Mouse (Mus musculus) ovary, postnatal 14 days (tissue): Measurements from ENCODE around the gene Cartpt.
"Not testable (repeated sequence)": the region's sequence is repeated elsewhere in the genome, so short reads cannot be mapped to it uniquely, and the experiment has no call there.

Experiments
- DNase-seq: peaks from one replicate; pipeline ENCODE4 v3.0.0; 2022; ENCODE audit warnings: low spot score

Cartpt gene

GRCm38 (mm10) chr13:99900965-99901364 is at the start of gene Cartpt:
Gene Cartpt (minus strand): TSS chr13:99901091.
- no peak for DNase-seq

- no peak for DNase-seq
Measured at GRCm38 (mm10) chr13:99947417-99947816, 46.5 kb upstream of the Cartpt start.

GRCm38 (mm10) chr13:99943525-99943924 is 42.6 kb upstream of the Cartpt start:
- no peak for DNase-seq

DNA sequence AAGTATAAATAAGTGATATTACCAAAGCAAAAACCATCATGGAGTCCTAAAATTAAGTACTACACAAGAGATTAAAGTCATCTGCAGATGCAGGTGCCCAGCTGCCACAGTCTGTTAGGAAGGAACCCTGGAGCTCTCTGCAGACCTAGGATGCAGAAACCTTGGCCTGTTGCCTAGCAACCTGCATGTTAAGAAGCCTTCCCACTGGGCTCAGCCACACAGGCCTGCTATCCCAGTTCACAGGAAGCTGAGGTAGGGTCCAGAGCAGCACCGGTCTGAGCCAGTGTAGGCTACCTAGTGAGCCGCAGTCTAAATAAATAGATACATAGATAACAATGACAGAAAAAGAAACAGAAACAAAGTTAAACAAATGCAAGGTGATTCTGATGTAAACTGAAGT is 39.7 kb upstream of the Cartpt start:
- no peak for DNase-seq

GRCm38 (mm10) chr13:99939320-99939671 is 38.4 kb upstream of the Cartpt start:
- DNase-seq, result no peak

GRCm38 (mm10) chr13:99938606-99939319 is 37.9 kb upstream of the Cartpt start:
- DNase-seq, result no peak

DNA sequence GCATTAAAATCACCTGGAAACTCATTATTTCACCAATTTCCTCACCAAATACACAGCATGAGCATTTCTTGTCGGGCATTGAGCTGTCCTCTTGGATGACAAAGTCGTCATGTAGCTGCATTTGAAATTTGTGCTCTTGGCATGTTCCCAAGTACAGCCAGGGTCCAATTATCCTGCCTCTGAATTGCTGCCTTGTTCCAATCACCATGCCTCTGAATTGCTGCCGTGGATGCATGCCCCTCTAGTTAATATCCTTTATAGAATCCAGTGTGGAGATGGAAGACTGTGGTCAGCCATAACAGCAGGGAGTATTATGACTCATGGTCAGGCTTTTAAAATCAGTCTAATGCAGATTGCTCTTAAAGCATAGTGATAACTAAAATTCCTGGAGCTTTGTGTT is 36.9 kb upstream of the Cartpt start:
- no peak for DNase-seq

DNA sequence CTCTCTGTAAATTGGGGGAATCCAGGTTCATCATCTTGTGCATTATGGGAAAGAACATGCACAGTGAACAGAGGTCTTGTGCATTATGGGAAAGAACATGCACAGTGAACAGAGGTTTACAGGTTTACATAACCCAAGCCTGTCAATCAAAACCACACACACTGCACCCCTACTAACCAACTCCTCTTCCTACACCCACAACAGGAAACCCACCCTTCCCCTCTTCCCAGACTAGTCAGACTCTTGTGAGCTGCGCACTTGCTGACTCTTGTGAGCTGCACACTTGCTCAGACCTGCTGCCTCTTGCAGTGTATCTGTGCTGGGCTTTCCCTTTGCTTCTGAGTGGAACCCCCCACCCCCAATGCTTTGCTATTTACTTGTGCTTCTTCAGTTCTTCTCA is 31.5 kb upstream of the Cartpt start:
- no peak for DNase-seq

GRCm38 (mm10) chr13:99931502-99931901 is 30.6 kb upstream of the Cartpt start:
- no peak for DNase-seq

- no peak for DNase-seq
Measured at GRCm38 (mm10) chr13:99926249-99926648, 25.4 kb upstream of the Cartpt start.

DNA sequence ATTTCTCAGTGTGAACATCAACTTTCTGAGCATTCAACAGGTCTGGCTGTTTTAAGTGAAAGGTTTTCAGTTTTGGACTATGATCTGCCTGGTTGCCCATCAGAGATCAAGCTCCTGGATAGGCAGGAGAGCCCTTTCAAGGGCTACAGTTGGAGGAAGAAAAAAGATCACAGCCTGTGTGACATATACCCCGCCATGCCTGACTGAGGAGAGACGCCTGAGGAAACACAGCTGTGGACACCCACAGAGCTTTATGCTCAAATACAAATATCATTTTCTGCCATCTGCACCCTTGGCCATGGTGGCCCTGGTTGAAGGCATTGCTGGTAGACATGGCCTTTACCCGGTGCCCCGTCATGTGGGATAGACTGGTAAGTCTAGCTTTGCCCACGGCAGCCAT is 14.7 kb upstream of the Cartpt start:
- no peak for DNase-seq

DNA sequence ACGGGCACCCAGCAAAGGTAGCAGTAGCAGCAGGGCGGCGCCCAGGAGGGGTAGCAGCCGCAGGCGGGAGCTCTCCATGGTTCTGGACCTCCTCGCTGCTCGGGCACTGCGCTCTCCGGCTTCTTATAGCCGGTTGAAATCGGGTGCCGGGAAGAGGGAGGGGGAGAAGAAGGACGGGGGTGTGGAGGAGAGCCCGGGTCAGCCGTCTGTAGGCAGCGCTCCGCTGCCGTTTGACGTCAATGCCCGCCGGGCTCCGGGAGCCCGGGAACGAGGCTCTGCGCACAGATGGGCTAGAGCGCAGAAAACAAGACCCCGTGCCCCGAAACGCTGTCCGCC is 366 bp downstream of the Cartpt start:
- peak; percentile 61 for DNase-seq

DNA sequence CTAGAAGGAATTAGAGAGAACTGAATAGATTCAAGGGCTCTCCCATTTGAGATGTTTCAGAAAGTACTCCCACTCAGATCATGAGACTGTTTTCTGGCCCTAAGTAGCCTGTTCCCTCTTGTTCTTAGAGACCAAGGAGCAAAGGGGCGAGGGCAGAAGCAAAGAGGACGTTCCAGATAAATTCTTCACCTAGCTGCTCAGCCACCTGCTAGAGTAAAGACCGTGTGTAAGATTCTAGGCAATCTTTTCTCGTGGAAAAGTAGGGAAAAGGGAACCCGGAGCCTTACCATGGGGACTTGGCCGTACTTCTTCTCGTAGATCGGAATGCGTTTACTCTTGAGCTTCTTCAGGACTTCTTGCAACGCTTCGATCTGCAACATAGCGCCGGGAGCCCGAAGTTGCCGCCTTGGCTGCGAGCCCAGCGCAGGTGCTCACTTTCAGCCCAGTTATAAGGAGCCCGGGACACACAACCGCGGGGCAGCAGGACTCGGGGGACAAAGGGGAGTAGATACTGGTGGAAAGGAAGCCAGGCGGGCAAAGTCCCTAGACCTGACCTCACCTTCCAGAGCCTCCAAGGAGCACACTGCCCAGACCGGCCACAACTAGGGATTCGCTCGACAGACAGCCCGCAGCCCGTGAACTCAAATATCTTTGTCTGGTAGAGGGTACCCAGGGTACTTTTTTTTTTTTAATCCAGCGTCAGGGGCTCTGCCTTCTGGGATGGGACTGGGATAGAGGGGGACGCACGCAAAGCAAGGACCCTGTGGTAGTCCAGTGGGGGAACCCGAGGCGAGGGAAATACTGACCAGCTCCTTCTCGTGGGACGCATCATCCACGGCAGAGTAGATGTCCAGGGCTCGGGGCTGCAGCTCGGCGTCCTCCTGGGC is 978 bp downstream of the Cartpt start:
- DNase-seq, result no peak

- no peak for DNase-seq
Measured at GRCm38 (mm10) chr13:99898816-99899215, 2.1 kb downstream of the Cartpt start.

- DNase-seq, result no peak
Measured at GRCm38 (mm10) chr13:99885636-99886035, 15.3 kb downstream of the Cartpt start.

GRCm38 (mm10) chr13:99881774-99882173 is 19.1 kb downstream of the Cartpt start:
- not testable (repeated sequence) for DNase-seq

DNA sequence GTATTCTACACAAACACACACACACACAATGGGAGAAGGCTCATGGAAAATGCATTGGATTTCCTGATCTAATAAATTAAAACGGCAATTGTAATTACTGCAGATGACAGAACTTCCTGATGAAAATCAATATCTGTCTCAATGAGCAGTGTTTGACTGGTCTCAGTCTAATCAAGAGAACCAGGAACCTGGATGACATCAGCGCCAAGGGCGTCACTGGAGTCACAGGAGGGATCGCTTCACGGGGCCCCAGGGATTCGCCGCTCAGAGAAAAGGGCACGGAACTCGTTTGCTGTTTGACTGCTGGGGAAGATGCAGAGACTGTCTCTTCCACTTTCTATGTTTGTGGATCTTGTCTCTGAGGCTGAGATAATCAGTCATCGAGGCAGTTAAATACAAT is 21.2 kb downstream of the Cartpt start:
- no peak for DNase-seq

- DNase-seq, result no peak
Measured at GRCm38 (mm10) chr13:99872059-99872458, 28.8 kb downstream of the Cartpt start.

- no peak for DNase-seq
Measured at GRCm38 (mm10) chr13:99868438-99868837, 32.5 kb downstream of the Cartpt start.

DNA sequence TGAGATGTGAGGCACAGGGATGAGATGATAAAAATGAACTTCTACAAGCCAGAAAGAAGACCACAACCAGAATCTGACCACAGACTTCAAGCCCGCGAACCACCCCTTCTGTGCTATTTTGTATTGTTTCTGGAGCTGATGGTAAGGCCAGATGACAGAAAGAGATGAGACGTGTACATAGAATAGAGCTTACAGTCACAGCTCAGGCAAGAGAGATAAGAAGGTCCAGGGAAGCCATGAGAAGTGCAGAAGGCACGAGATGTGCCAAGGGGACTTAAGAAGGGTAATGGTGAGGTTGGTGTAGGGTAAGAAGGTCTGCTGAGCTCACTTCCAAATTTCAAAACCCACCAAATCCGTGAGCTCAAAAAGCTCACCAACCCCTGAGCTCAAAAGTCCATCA is 36.6 kb downstream of the Cartpt start:
- no peak for DNase-seq

DNA sequence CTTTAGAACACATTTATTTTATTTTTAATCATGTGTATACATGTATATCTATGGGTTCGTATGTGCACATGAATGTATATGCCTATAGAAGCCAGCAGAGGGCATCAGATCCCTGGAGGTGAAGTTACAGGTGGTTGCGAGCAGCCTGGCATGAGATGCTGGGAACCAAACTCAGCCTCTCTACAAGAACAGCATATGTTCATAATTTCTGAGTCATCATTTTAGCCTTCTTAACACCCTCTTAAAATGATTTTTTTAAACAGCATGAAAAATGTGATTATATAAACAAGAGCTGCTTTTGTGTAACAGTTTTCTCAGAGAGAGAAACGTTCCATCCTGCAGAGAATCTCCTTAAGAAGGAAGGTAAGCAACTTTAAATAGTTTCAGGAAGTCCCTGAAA is 40.2 kb downstream of the Cartpt start:
- no peak for DNase-seq

DNA sequence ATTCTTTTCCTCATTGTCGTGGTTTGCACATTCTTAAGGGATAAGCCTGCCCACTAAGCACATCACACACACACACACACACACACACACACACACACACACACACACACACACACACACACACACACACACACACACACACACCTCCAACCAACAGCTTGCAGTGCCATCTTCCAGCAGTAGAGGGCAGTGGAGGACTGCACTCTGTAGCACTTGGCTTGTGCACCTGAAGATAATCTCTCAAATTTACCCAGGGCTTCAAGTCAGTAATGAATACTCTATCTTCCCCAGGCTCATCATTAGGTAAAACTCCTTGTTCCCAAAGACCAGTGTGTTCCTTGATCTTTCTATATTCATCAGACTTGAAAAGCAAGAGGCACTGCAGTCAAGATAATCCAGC is 41.8 kb downstream of the Cartpt start:
- no peak for DNase-seq

- no peak for DNase-seq
Measured at GRCm38 (mm10) chr13:99857879-99858278, 43.0 kb downstream of the Cartpt start.

DNA sequence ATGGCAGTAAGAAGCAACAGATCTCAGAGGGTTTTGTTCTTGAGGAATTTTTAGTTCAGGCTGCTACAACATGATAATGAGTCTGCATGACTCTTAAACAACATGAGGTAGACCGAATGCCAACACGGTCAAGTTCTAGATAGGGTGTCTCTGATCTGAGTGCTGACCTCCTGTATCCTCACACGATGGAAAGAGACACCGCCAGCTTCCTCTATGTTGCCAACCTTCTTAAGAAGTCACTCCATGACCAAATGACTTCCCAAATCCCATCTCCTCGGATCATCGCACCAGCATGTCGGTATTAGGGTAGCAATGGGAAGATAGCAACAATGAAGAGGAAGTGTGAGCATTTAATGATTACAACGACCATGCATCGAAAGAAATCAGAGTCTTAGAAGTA is 43.6 kb downstream of the Cartpt start:
- no peak for DNase-seq
